Mouse (Mus musculus): ENCODE results near the gene Chd2.

Gene Chd2

GRCm38 (mm10) chr7:73434336-73434677 lies 107.3 kb downstream of the Chd2 start:
- no peak for DNase-seq

GRCm38 (mm10) chr7:73433637-73434335 lies 107.8 kb downstream of the Chd2 start:
- DNase-seq, result no peak

GRCm38 (mm10) chr7:73428525-73428924 lies 113.1 kb downstream of the Chd2 start:
- DNase-seq, result no peak

GRCm38 (mm10) chr7:73427794-73428193 lies 113.8 kb downstream of the Chd2 start:
- DNase-seq, result no peak

- no peak for DNase-seq
Observed at GRCm38 (mm10) chr7:73426752-73427386, 114.8 kb downstream of the Chd2 start.

- no peak for DNase-seq
Observed at GRCm38 (mm10) chr7:73426235-73426634, 115.4 kb downstream of the Chd2 start.

GRCm38 (mm10) chr7:73425451-73425850 lies 116.2 kb downstream of the Chd2 start:
- no peak for DNase-seq

GRCm38 (mm10) chr7:73424705-73425104 lies 116.9 kb downstream of the Chd2 start:
- DNase-seq, result peak; percentile 24 to 53

- no peak for DNase-seq
Observed at GRCm38 (mm10) chr7:73424243-73424642, 117.4 kb downstream of the Chd2 start.

GRCm38 (mm10) chr7:73423236-73423635 lies 118.4 kb downstream of the Chd2 start:
- peak; percentile 35 to 37 for DNase-seq

- DNase-seq, result peak; percentile 70 to 85
Observed at GRCm38 (mm10) chr7:73422223-73423113, 119.2 kb downstream of the Chd2 start.

GRCm38 (mm10) chr7:73421278-73422015 lies 120.2 kb downstream of the Chd2 start:
- no peak for DNase-seq

- DNase-seq, result no peak
Observed at GRCm38 (mm10) chr7:73420827-73421226, 120.8 kb downstream of the Chd2 start.

- no peak for DNase-seq
Observed at GRCm38 (mm10) chr7:73419375-73419774, 122.3 kb downstream of the Chd2 start.

- DNase-seq, result no peak
Observed at GRCm38 (mm10) chr7:73414192-73414591, 127.4 kb downstream of the Chd2 start.

- DNase-seq, result no peak
Observed at GRCm38 (mm10) chr7:73412419-73412818, 129.2 kb downstream of the Chd2 start.

GRCm38 (mm10) chr7:73411986-73412385 lies 129.6 kb downstream of the Chd2 start:
- no peak for DNase-seq

GRCm38 (mm10) chr7:73411523-73411922 lies 130.1 kb downstream of the Chd2 start:
- no peak for DNase-seq

GRCm38 (mm10) chr7:73405550-73405949 lies 136.1 kb downstream of the Chd2 start:
- DNase-seq, result no peak

- no peak for DNase-seq
Observed at GRCm38 (mm10) chr7:73403538-73403937, 138.1 kb downstream of the Chd2 start.

GRCm38 (mm10) chr7:73402671-73403070 lies 139.0 kb downstream of the Chd2 start:
- DNase-seq, result no peak

- no peak for DNase-seq
Observed at GRCm38 (mm10) chr7:73402106-73402505, 139.5 kb downstream of the Chd2 start.

All from kidney, postnatal 36 days (tissue).